ENCODE assay signal across 8 mouse cellular contexts in the genomic region with DNA sequence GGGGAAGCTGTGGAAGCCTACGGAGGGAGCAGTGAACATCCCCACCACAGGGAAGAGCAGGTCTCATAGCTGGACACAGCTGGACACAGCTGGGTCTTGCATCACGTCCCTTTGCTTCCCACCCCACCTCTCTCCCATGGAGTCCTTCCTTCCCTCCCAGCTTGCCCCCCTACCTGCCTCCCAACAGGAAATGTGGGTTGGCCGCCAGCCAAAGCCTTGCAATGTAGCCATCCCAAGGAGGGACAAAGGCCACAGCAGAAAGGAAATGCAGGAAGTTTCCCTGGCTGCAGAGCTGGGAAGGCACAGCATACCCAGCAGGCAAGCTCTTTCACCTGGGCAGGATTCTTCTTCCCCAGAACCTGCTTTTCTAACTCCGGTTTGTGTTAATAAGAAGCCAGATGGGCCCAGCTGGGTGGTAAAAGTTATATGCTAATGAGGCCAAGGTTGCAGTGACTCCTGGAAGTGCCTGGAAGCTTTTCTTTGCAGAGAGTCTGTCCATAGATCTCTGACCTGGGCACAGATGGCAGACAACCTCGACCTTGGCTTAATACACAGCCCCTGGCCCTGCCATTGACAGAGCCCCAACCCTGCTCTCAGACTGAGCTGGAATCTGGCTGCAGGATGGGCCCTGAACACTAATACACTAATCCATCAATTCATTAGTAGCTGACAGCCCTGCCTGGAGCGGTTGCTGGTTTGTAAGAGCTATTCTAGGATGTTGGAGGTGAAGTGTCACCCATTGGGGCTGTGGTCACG. TPM values are rescaled to one million over a fixed set of nuclear protein-coding genes. Genes with fewer than 3 reads are reported as not detected.
DNase-seq lines count a peak whose midpoint lies in the region; ATAC-seq and TF ChIP-seq lines count a peak whose summit lies in the region.

No protein-coding gene starts in this region.

- no peak for ATAC-seq in embryonic facial prominence, embryonic 13.5 days (ENCODE audit: insufficient number of reproducible peaks, insufficient read depth, low FRiP score, low TSS enrichment, low read depth)
- 0 out of 2 replicates have a peak, but pooled peaks have one; percentile 42 for ATAC-seq in hindbrain, embryonic 12.5 days (ENCODE audit: low FRiP score)
- peak; percentile 56; the same call in 1 of the 2 replicates for ATAC-seq in limb, embryonic 12.5 days (ENCODE audit: insufficient number of reproducible peaks, insufficient read depth, low FRiP score, low TSS enrichment, low read depth)

- no peak overlapping the region for H3K4me2 ChIP-seq in embryonic facial prominence, embryonic 13.5 days
- H3K4me2 ChIP-seq in hindbrain, embryonic 12.5 days (replicated peaks), result no peak overlapping the region
- no peak overlapping the region for H3K4me2 ChIP-seq in limb, embryonic 12.5 days

- H3K9ac ChIP-seq in embryonic facial prominence, embryonic 13.5 days, result no peak overlapping the region
- no peak overlapping the region for H3K9ac ChIP-seq in hindbrain, embryonic 12.5 days
- H3K9ac ChIP-seq in limb, embryonic 12.5 days (replicated peaks), result no peak overlapping the region

- peak; percentile 11 for DNase-seq in gastrocnemius, adult 18-20 months (ENCODE audit: low spot score)
- no peak for DNase-seq in gastrocnemius, adult 8-10 months (ENCODE audit: low spot score in 2 of 2)
- no peak for DNase-seq in layer of hippocampus, adult 2 months (ENCODE audit: low spot score in 2 of 2)
- DNase-seq in frontal cortex, adult 2 months (ENCODE audit: extremely low spot score in 1 of 2, low spot score in 1 of 2), result no peak
- DNase-seq in spleen, adult 18-20 months, result no peak

- TF ChIP-seq CTCF in layer of hippocampus, adult 2 months (conservative IDR thresholded peaks at IDR 0.05), result no peak

- H3K36me3 ChIP-seq in embryonic facial prominence, embryonic 13.5 days, result no peaks in the 10 kb centered on the region
- no peaks in the 10 kb centered on the region for H3K36me3 ChIP-seq in hindbrain, embryonic 12.5 days
- no peaks in the 10 kb centered on the region for H3K36me3 ChIP-seq in limb, embryonic 12.5 days

- H3K27ac ChIP-seq in embryonic facial prominence, embryonic 13.5 days, result peak overlapping the region; percentile 48
- H3K27ac ChIP-seq in hindbrain, embryonic 12.5 days, result peak overlapping the region; percentile 36; the same call in 1 of the 2 replicates
- H3K27ac ChIP-seq in limb, embryonic 12.5 days, result peak overlapping the region; percentile 47
- H3K27ac ChIP-seq in layer of hippocampus, adult 2 months, result no peak overlapping the region

- no peak overlapping the region for H3K4me3 ChIP-seq in embryonic facial prominence, embryonic 13.5 days
- H3K4me3 ChIP-seq in hindbrain, embryonic 12.5 days, result no peak overlapping the region
- no peak overlapping the region for H3K4me3 ChIP-seq in limb, embryonic 12.5 days (replicated peaks)
- H3K4me3 ChIP-seq in layer of hippocampus, adult 2 months, result no peak overlapping the region

- H3K27me3 ChIP-seq in embryonic facial prominence, embryonic 13.5 days, result no peaks in the 10 kb centered on the region
- H3K27me3 ChIP-seq in hindbrain, embryonic 12.5 days, result no peaks in the 10 kb centered on the region
- H3K27me3 ChIP-seq in limb, embryonic 12.5 days, result no peaks in the 10 kb centered on the region

- H3K9me3 ChIP-seq in embryonic facial prominence, embryonic 13.5 days, result peaks cover 3% of the 10 kb centered on the region; the same call in 1 of the 2 replicates
- H3K9me3 ChIP-seq in hindbrain, embryonic 12.5 days (replicated peaks), result no peaks in the 10 kb centered on the region
- no peaks in the 10 kb centered on the region for H3K9me3 ChIP-seq in limb, embryonic 12.5 days

- H3K4me1 ChIP-seq in embryonic facial prominence, embryonic 13.5 days, result peaks cover 7% of the 10 kb centered on the region
- peaks cover 15% of the 10 kb centered on the region for H3K4me1 ChIP-seq in hindbrain, embryonic 12.5 days
- H3K4me1 ChIP-seq in limb, embryonic 12.5 days (replicated peaks), result peaks cover 11% of the 10 kb centered on the region

- 46% methylated on average over 7 of the region's 7 CpGs for WGBS in embryonic facial prominence, embryonic 13.5 days
- WGBS in hindbrain, embryonic 12.5 days, result 44% methylated on average over 7 of the region's 7 CpGs
- 37% methylated on average over 7 of the region's 7 CpGs for WGBS in limb, embryonic 12.5 days

RNA-seq across cellular contexts. Expression of a gene that starts 46.0 kb away (rescaled TPM):
- 1 to 10 TPM in 1 of 2 experiments, under 1 TPM in 1; 0.80 to 1.9 TPM for total RNA-seq in gastrocnemius, adult 18-20 months (2021)
- 1 to 10 TPM in 2 of 4 experiments, under 1 TPM in 2; 0.61 to 1.6 (median 0.95) TPM for total RNA-seq in gastrocnemius, adult 8-10 months (2022)
- polyA plus RNA-seq in embryonic facial prominence, embryonic 13.5 days (2015; fragmentation: Nextera tagmentation; extraction: Ambion mirVana), result 7.1 and 8.3 TPM in 2 replicates
- polyA plus RNA-seq in hindbrain, embryonic 12.5 days (2016; fragmentation: Nextera tagmentation; extraction: Ambion mirVana), result 11.1 and 12.2 TPM in 2 replicates
- 5.8 TPM in 2 replicates for polyA plus RNA-seq in limb, embryonic 12.5 days (2016; fragmentation: Nextera tagmentation; extraction: Ambion mirVana)
- 100 to 1,000 TPM; 295 to 314 TPM for total RNA-seq in layer of hippocampus, adult 2 months (2021)
- 229 and 239 TPM in 2 replicates for polyA plus RNA-seq in frontal cortex, adult 2 months (2012; rRNA removed)

Comparison
In these comparisons a context has a peak if more than half of its experiments do, and no peak if none do; other contexts are left out.
1. RNA of a gene that starts 46.0 kb away (polyA plus RNA-seq): 229 to 239 TPM in frontal cortex, adult 2 months; 11.1 to 12.2 TPM in hindbrain, embryonic 12.5 days, 7.1 to 8.3 TPM in embryonic facial prominence, embryonic 13.5 days and 5.8 TPM in limb, embryonic 12.5 days; every median in the first group is over 10 times any median in the second.